Mouse (Mus musculus): ENCODE data around the gene Clec2h. TPM values are rescaled to one million over a fixed set of nuclear protein-coding genes. Genes with fewer than 3 reads are reported as not detected.
"Not testable (repeated sequence)": the region's sequence is repeated elsewhere in the genome, so short reads cannot be mapped to it uniquely, and the experiment has no call there.

The Clec2h gene
- polyA plus RNA-seq, 1 experiment from 2014 or later: not detected

DNA sequence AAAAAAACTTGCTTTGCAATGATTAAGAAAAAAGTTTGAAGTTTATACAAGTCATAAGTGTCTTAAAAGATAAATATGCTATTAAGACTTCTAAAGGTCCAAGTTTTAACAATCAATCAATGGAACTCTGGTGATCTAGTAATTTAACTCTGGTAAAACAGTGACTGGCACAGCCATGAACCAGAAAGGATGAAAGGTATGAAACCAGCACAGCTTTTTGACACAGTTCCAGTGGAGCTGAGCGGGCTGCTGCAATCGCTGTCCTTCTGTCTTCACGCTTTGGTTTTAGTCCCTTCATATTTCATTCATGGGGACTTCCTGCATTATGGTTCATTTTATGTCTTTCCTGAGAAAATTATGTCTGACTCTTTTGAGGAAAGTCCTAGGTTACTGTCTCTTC is 12.5 kb upstream of the Clec2h start:
- Histone ChIP-seq H3K9me3 (no peaks in the 10 kb centered on the region), H3K36me3 (replicated peaks) (no peaks in the 10 kb centered on the region), H3K4me2 (no peak overlapping the region), H3K27me3 (no peaks in the 10 kb centered on the region), H3K4me1 (no peaks in the 10 kb centered on the region), H3K4me3 (replicated peaks) (no peak overlapping the region), H3K9ac (no peak overlapping the region), H3K27ac (no peak overlapping the region)
- no peak for ATAC-seq (ENCODE audit: low FRiP score)
- WGBS: 97% methylated on average over 3 of the region's 3 CpGs

DNA sequence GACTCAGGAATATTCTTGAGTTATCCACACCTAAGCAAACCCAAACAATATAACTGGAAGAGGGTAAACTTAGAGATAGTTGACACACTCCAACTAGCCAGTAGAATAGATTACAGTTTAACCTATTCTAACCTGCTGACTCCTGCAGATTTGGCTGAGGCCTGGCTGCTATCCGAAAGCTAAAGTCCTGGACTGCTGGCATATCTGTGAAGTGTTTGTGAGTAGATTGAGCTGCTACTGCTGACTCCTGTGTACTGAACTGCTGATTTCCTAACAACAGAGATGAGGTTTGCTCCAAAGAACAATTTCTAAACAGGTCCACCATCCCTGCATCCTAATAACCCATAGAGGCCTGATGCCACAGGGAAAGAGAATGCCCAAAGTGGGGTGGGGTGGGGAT is 12.0 kb upstream of the Clec2h start:
- H3K27me3 ChIP-seq: no peaks in the 10 kb centered on the region
- WGBS: 90% methylated on average over 1 of the region's 1 CpGs
- no peak overlapping the region for H3K4me3 ChIP-seq (replicated peaks)
- no peaks in the 10 kb centered on the region for H3K36me3 ChIP-seq (replicated peaks)
- no peak overlapping the region for H3K27ac ChIP-seq
- H3K9ac ChIP-seq: no peak overlapping the region
- no peak for ATAC-seq (ENCODE audit: low FRiP score)
- no peaks in the 10 kb centered on the region for H3K4me1 ChIP-seq
- H3K4me2 ChIP-seq: no peak overlapping the region
- no peaks in the 10 kb centered on the region for H3K9me3 ChIP-seq

- ATAC-seq (ENCODE audit: low FRiP score); H3K36me3 ChIP-seq (replicated peaks); H3K27ac ChIP-seq; H3K4me1 ChIP-seq; H3K9me3 ChIP-seq; H3K9ac ChIP-seq; H3K4me2 ChIP-seq; H3K27me3 ChIP-seq; H3K4me3 ChIP-seq (replicated peaks): not testable (repeated sequence)
- 88% methylated on average over 7 of the region's 7 CpGs for WGBS
Measured at GRCm38 (mm10) chr6:128650827-128651226, 11.4 kb upstream of the Clec2h start.

- Histone ChIP-seq H3K4me3 (replicated peaks) (no peak overlapping the region), H3K9ac (no peak overlapping the region), H3K4me1 (no peaks in the 10 kb centered on the region), H3K36me3 (replicated peaks) (no peaks in the 10 kb centered on the region), H3K4me2 (no peak overlapping the region), H3K9me3 (no peaks in the 10 kb centered on the region), H3K27ac (no peak overlapping the region), H3K27me3 (no peaks in the 10 kb centered on the region)
- no peak for ATAC-seq (ENCODE audit: low FRiP score)
- WGBS: 95% methylated on average over 1 of the region's 1 CpGs
Measured at GRCm38 (mm10) chr6:128652938-128653337, 9.2 kb upstream of the Clec2h start.

DNA sequence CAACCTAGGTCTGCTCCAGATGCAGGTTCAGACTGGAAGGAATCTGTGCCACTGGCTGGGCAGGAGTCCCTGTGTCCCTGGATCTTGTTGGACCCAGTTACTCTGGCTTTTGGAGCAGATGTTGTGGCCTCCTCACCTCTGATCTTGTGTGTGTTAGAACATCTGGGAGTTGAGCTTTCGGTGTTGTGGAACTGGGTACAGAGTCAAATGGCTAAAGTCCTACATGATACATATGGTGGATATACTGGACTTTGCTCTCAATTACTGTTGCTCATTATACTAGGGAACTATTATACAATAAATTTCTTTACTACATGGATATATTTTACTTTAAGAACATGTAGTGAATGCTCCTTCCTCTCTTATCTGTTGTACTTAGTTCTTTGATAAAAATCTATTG is 936 bp upstream of the Clec2h start:
- Histone ChIP-seq H3K9ac (no peak overlapping the region), H3K4me3 (replicated peaks) (no peak overlapping the region), H3K27me3 (no peaks in the 10 kb centered on the region), H3K27ac (no peak overlapping the region), H3K4me1 (no peaks in the 10 kb centered on the region), H3K9me3 (no peaks in the 10 kb centered on the region), H3K4me2 (no peak overlapping the region), H3K36me3 (replicated peaks) (no peaks in the 10 kb centered on the region)
- ATAC-seq (ENCODE audit: low FRiP score): no peak
- 83% methylated on average over 1 of the region's 1 CpGs for WGBS

- 66% methylated on average over 4 of the region's 4 CpGs for WGBS
- no peaks in the 10 kb centered on the region for H3K27me3 ChIP-seq
Measured at GRCm38 (mm10) chr6:128669936-128670335, 7.8 kb downstream of the Clec2h start.

DNA sequence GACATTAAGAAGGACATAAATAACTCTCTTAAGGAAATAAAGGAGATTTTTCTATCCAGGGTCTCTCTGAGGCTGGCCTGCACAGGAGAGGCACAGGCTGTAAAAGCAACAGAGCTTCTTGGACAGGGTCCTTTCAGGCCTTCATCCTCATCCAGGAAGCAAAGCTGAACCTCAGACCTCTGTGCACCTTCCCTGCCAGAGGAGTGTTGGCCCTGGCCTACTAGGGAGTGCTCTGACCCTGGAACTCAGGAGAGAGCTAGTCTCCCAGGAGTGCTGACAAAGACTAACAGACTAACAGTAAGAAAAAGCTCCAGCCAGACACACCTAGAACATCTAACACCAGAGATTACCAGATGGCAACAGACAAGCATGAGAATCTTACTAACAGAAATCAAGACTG is 17.4 kb downstream of the Clec2h start:
- Histone ChIP-seq H3K9ac (no peak overlapping the region), H3K27me3 (no peaks in the 10 kb centered on the region), H3K36me3 (replicated peaks) (no peaks in the 10 kb centered on the region), H3K4me2 (no peak overlapping the region), H3K4me1 (no peaks in the 10 kb centered on the region), H3K4me3 (replicated peaks) (no peak overlapping the region), H3K9me3 (no peaks in the 10 kb centered on the region), H3K27ac (no peak overlapping the region)
- no peak for ATAC-seq (ENCODE audit: low FRiP score)

More at GRCm38 (mm10) chr6:128669936-128670335, 7.8 kb downstream of the Clec2h start:
- no peaks in the 10 kb centered on the region for H3K36me3 ChIP-seq (replicated peaks)
- H3K27ac ChIP-seq: no peak overlapping the region
- no peak overlapping the region for H3K4me2 ChIP-seq
- no peak overlapping the region for H3K9ac ChIP-seq
- no peaks in the 10 kb centered on the region for H3K4me1 ChIP-seq
- no peaks in the 10 kb centered on the region for H3K9me3 ChIP-seq
- no peak overlapping the region for H3K4me3 ChIP-seq (replicated peaks)
- no peak for ATAC-seq (ENCODE audit: low FRiP score)

DNA sequence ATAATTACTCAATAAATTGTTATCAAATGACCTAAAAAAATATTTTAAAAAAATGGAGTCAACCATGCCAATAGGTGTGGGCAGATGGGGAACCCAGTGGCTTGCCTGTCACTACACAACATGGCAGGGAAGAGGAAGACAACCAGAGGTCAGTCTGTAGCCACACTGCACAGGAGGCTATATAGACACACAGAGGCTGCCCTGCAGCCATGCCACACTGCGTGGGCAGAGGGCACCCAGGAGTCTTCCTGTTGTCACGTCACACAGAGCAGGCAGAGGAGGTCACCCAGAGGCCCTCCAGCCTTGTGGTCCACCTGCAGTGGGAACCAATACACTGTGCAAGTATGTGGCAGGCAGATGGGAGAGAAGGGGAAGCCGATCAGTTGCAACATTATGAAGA is 39.5 kb downstream of the Clec2h start:
- Histone ChIP-seq H3K4me3 (replicated peaks) (no peak overlapping the region), H3K9ac (no peak overlapping the region), H3K27me3 (no peaks in the 10 kb centered on the region), H3K27ac (no peak overlapping the region), H3K4me1 (no peaks in the 10 kb centered on the region), H3K9me3 (no peaks in the 10 kb centered on the region), H3K36me3 (replicated peaks) (no peaks in the 10 kb centered on the region), H3K4me2 (no peak overlapping the region)
- ATAC-seq (ENCODE audit: low FRiP score): no peak
- WGBS: 84% methylated on average over 3 of the region's 3 CpGs

GRCm38 (mm10) chr6:128722959-128723358 is 60.8 kb downstream of the Clec2h start, which contains the start of gene Klrb1:
TSS of gene Klrb1 (minus strand) at chr6:128723059.
- 88% methylated on average over 4 of the region's 4 CpGs for WGBS
- Histone ChIP-seq H3K9me3 (no peaks in the 10 kb centered on the region), H3K4me3 (replicated peaks) (no peak within 1 kb of the TSS), H3K4me1 (no peaks in the 10 kb centered on the region), H3K9ac (no peak within 1 kb of the TSS), H3K36me3 (replicated peaks) (no peaks in the 10 kb centered on the region), H3K4me2 (no peak within 1 kb of the TSS), H3K27ac (no peak within 1 kb of the TSS), H3K27me3 (no peaks in the 10 kb centered on the region)
- ATAC-seq (ENCODE audit: low FRiP score): no peak

Other genes with a start within 250 kb of the Clec2h start
- gene Itfg2, start 237.5 kb upstream of the Clec2h start, polyA plus RNA-seq (2016; fragmentation: Nextera tagmentation; extraction: Ambion mirVana): 34.7 and 37.2 TPM in 2 replicates
- gene Fkbp4, start 223.7 kb upstream of the Clec2h start, polyA plus RNA-seq (2016; fragmentation: Nextera tagmentation; extraction: Ambion mirVana): 525 and 564 TPM in 2 replicates
- 0.04 TPM in 1 of 2 replicates, not detected in the other for gene Pzp, start 135.7 kb upstream of the Clec2h start, polyA plus RNA-seq (2016; fragmentation: Nextera tagmentation; extraction: Ambion mirVana)
- 0.57 and 1.2 TPM in 2 replicates for gene A2ml1, start 80.8 kb upstream of the Clec2h start, polyA plus RNA-seq (2016; fragmentation: Nextera tagmentation; extraction: Ambion mirVana)
- not detected in 2 replicates for gene Klrb1a, start 38.9 kb upstream of the Clec2h start, polyA plus RNA-seq (2016; fragmentation: Nextera tagmentation; extraction: Ambion mirVana)
- gene Klrb1, start 60.7 kb downstream of the Clec2h start, polyA plus RNA-seq (2016; fragmentation: Nextera tagmentation; extraction: Ambion mirVana): not detected in 2 replicates
- gene Klrb1c, start 126.8 kb downstream of the Clec2h start, polyA plus RNA-seq (2016; fragmentation: Nextera tagmentation; extraction: Ambion mirVana): 0.08 TPM in 1 of 2 replicates, not detected in the other
- gene Gm44511, start 163.9 kb downstream of the Clec2h start, polyA plus RNA-seq (2016; fragmentation: Nextera tagmentation; extraction: Ambion mirVana): not detected in 2 replicates
- not detected in 2 replicates for gene Klrb1b, start 163.9 kb downstream of the Clec2h start, polyA plus RNA-seq (2016; fragmentation: Nextera tagmentation; extraction: Ambion mirVana)
- 0.10 TPM in 1 of 2 replicates, not detected in the other for gene Clec2i, start 225.2 kb downstream of the Clec2h start, polyA plus RNA-seq (2016; fragmentation: Nextera tagmentation; extraction: Ambion mirVana)
- gene BC035044, start 228.7 kb downstream of the Clec2h start, polyA plus RNA-seq (2016; fragmentation: Nextera tagmentation; extraction: Ambion mirVana): 0.17 and 0.43 TPM in 2 replicates